Mouse (Mus musculus): Measurements from ENCODE around the gene Scn1b. TPM values are rescaled to one million over a fixed set of nuclear protein-coding genes. Genes with fewer than 3 reads are reported as not detected.

Gene Scn1b
- polyA plus RNA-seq, 1 experiment from 2014 or later = 0.81 TPM

- 80% methylated on average over 22 of the region's 22 CpGs for WGBS
- no peaks in the 10 kb centered on the region for H3K36me3 ChIP-seq (replicated peaks; ENCODE audit: control insufficient read depth, insufficient read depth, low read depth, low read length)
- no peak for DNase-seq (ENCODE audit: low spot score)
- no peak overlapping the region for H3K27ac ChIP-seq (replicated peaks; ENCODE audit: low read depth, low read length)
- ATAC-seq (replicated peaks; ENCODE audit: insufficient number of reproducible peaks, low FRiP score, low TSS enrichment, low read depth) = no peak
- no peak overlapping the region for H3K4me3 ChIP-seq (ENCODE audit: low read depth, low read length)
- H3K27me3 ChIP-seq (ENCODE audit: control insufficient read depth, insufficient read depth, low read length) = no peaks in the 10 kb centered on the region
- H3K4me2 ChIP-seq (ENCODE audit: low read depth, low read length) = no peak overlapping the region
- H3K9ac ChIP-seq (replicated peaks; ENCODE audit: low read length) = no peak overlapping the region
- no peaks in the 10 kb centered on the region for H3K4me1 ChIP-seq (ENCODE audit: control insufficient read depth, insufficient read depth, low read length)
- H3K9me3 ChIP-seq (replicated peaks; ENCODE audit: control insufficient read depth, low read length) = no peaks in the 10 kb centered on the region
Measured at GRCm38 (mm10) chr7:31098697-31099611, 27.8 kb downstream of the Scn1b start.

GRCm38 (mm10) chr7:31097583-31098248 is 29.1 kb downstream of the Scn1b start:
- H3K4me1 ChIP-seq (ENCODE audit: control insufficient read depth, insufficient read depth, low read length) = no peaks in the 10 kb centered on the region
- H3K4me2 ChIP-seq (ENCODE audit: low read depth, low read length) = peak overlapping the region; percentile 21
- ATAC-seq (replicated peaks; ENCODE audit: insufficient number of reproducible peaks, low FRiP score, low TSS enrichment, low read depth) (peak; percentile 88), DNase-seq (ENCODE audit: low spot score) (peak; percentile 96)
- no peak overlapping the region for H3K27ac ChIP-seq (replicated peaks; ENCODE audit: low read depth, low read length)
- H3K4me3 ChIP-seq (ENCODE audit: low read depth, low read length) = peak overlapping the region; percentile 1; the same call in 1 of the 2 replicates
- WGBS = 36% methylated on average over 19 of the region's 20 CpGs
- H3K9me3 ChIP-seq (replicated peaks; ENCODE audit: control insufficient read depth, low read length) = no peaks in the 10 kb centered on the region
- no peaks in the 10 kb centered on the region for H3K36me3 ChIP-seq (replicated peaks; ENCODE audit: control insufficient read depth, insufficient read depth, low read depth, low read length)
- no peaks in the 10 kb centered on the region for H3K27me3 ChIP-seq (ENCODE audit: control insufficient read depth, insufficient read depth, low read length)
- peak overlapping the region; percentile 25 for H3K9ac ChIP-seq (replicated peaks; ENCODE audit: low read length)

- Histone ChIP-seq H3K27ac (replicated peaks; ENCODE audit: low read depth, low read length) (no peak overlapping the region), H3K4me2 (ENCODE audit: low read depth, low read length) (no peak overlapping the region), H3K36me3 (replicated peaks; ENCODE audit: control insufficient read depth, insufficient read depth, low read depth, low read length) (no peaks in the 10 kb centered on the region), H3K9ac (replicated peaks; ENCODE audit: low read length) (no peak overlapping the region), H3K4me1 (ENCODE audit: control insufficient read depth, insufficient read depth, low read length) (no peaks in the 10 kb centered on the region), H3K9me3 (replicated peaks; ENCODE audit: control insufficient read depth, low read length) (no peaks in the 10 kb centered on the region), H3K4me3 (ENCODE audit: low read depth, low read length) (no peak overlapping the region), H3K27me3 (ENCODE audit: control insufficient read depth, insufficient read depth, low read length) (no peaks in the 10 kb centered on the region)
- ATAC-seq (replicated peaks; ENCODE audit: insufficient number of reproducible peaks, low FRiP score, low TSS enrichment, low read depth) = no peak
- DNase-seq (ENCODE audit: low spot score) = peak; percentile 32
- WGBS = 72% methylated on average over 9 of the region's 9 CpGs
Measured at GRCm38 (mm10) chr7:31096892-31097564, 29.8 kb downstream of the Scn1b start.

GRCm38 (mm10) chr7:31094774-31095501 is 31.9 kb downstream of the Scn1b start:
- WGBS = 26% methylated on average over 12 of the region's 12 CpGs

GRCm38 (mm10) chr7:31089721-31090120 is 37.1 kb downstream of the Scn1b start:
- Histone ChIP-seq H3K4me3 (ENCODE audit: low read depth, low read length) (no peak overlapping the region), H3K9ac (replicated peaks; ENCODE audit: low read length) (no peak overlapping the region), H3K36me3 (replicated peaks; ENCODE audit: control insufficient read depth, insufficient read depth, low read depth, low read length) (no peaks in the 10 kb centered on the region), H3K9me3 (replicated peaks; ENCODE audit: control insufficient read depth, low read length) (no peaks in the 10 kb centered on the region), H3K27ac (replicated peaks; ENCODE audit: low read depth, low read length) (no peak overlapping the region), H3K4me1 (ENCODE audit: control insufficient read depth, insufficient read depth, low read length) (no peaks in the 10 kb centered on the region), H3K4me2 (ENCODE audit: low read depth, low read length) (no peak overlapping the region), H3K27me3 (ENCODE audit: control insufficient read depth, insufficient read depth, low read length) (no peaks in the 10 kb centered on the region)
- DNase-seq (ENCODE audit: low spot score) (no peak), ATAC-seq (replicated peaks; ENCODE audit: insufficient number of reproducible peaks, low FRiP score, low TSS enrichment, low read depth) (no peak)
- WGBS = 86% methylated on average over 2 of the region's 2 CpGs

More at GRCm38 (mm10) chr7:31094774-31095501, 31.9 kb downstream of the Scn1b start:
- H3K27ac ChIP-seq (replicated peaks; ENCODE audit: low read depth, low read length) = no peak overlapping the region
- no peaks in the 10 kb centered on the region for H3K4me1 ChIP-seq (ENCODE audit: control insufficient read depth, insufficient read depth, low read length)
- no peak for DNase-seq (ENCODE audit: low spot score)
- H3K9ac ChIP-seq (replicated peaks; ENCODE audit: low read length) = no peak overlapping the region
- H3K27me3 ChIP-seq (ENCODE audit: control insufficient read depth, insufficient read depth, low read length) = no peaks in the 10 kb centered on the region
- no peak overlapping the region for H3K4me2 ChIP-seq (ENCODE audit: low read depth, low read length)
- H3K9me3 ChIP-seq (replicated peaks; ENCODE audit: control insufficient read depth, low read length) = no peaks in the 10 kb centered on the region
- ATAC-seq (replicated peaks; ENCODE audit: insufficient number of reproducible peaks, low FRiP score, low TSS enrichment, low read depth) = no peak
- no peaks in the 10 kb centered on the region for H3K36me3 ChIP-seq (replicated peaks; ENCODE audit: control insufficient read depth, insufficient read depth, low read depth, low read length)
- no peak overlapping the region for H3K4me3 ChIP-seq (ENCODE audit: low read depth, low read length)

- WGBS = 64% methylated on average over 3 of the region's 3 CpGs
- Histone ChIP-seq H3K4me2 (ENCODE audit: low read depth, low read length) (no peak overlapping the region), H3K36me3 (replicated peaks; ENCODE audit: control insufficient read depth, insufficient read depth, low read depth, low read length) (no peaks in the 10 kb centered on the region), H3K27ac (replicated peaks; ENCODE audit: low read depth, low read length) (no peak overlapping the region), H3K4me1 (ENCODE audit: control insufficient read depth, insufficient read depth, low read length) (no peaks in the 10 kb centered on the region), H3K9me3 (replicated peaks; ENCODE audit: control insufficient read depth, low read length) (no peaks in the 10 kb centered on the region), H3K9ac (replicated peaks; ENCODE audit: low read length) (no peak overlapping the region), H3K27me3 (ENCODE audit: control insufficient read depth, insufficient read depth, low read length) (no peaks in the 10 kb centered on the region), H3K4me3 (ENCODE audit: low read depth, low read length) (no peak overlapping the region)
- DNase-seq (ENCODE audit: low spot score) (no peak), ATAC-seq (replicated peaks; ENCODE audit: insufficient number of reproducible peaks, low FRiP score, low TSS enrichment, low read depth) (no peak)
Measured at GRCm38 (mm10) chr7:31088206-31088605, 38.6 kb downstream of the Scn1b start.

- H3K27ac ChIP-seq (replicated peaks; ENCODE audit: low read depth, low read length) = no peak overlapping the region
- WGBS = 74% methylated on average over 2 of the region's 2 CpGs
Measured at GRCm38 (mm10) chr7:31087262-31087661, 39.5 kb downstream of the Scn1b start.

More at GRCm38 (mm10) chr7:31087262-31087661, 39.5 kb downstream of the Scn1b start:
- ATAC-seq (replicated peaks; ENCODE audit: insufficient number of reproducible peaks, low FRiP score, low TSS enrichment, low read depth) = no peak
- Histone ChIP-seq H3K4me1 (ENCODE audit: control insufficient read depth, insufficient read depth, low read length) (no peaks in the 10 kb centered on the region; the same call in 1 of the 2 replicates), H3K4me3 (ENCODE audit: low read depth, low read length) (no peak overlapping the region), H3K9me3 (replicated peaks; ENCODE audit: control insufficient read depth, low read length) (no peaks in the 10 kb centered on the region), H3K27me3 (ENCODE audit: control insufficient read depth, insufficient read depth, low read length) (no peaks in the 10 kb centered on the region), H3K4me2 (ENCODE audit: low read depth, low read length) (no peak overlapping the region), H3K9ac (replicated peaks; ENCODE audit: low read length) (no peak overlapping the region), H3K36me3 (replicated peaks; ENCODE audit: control insufficient read depth, insufficient read depth, low read depth, low read length) (no peaks in the 10 kb centered on the region)
- no peak for DNase-seq (ENCODE audit: low spot score)
